Mouse (Mus musculus): ENCODE results near the gene Vwa2. TPM values are rescaled to one million over a fixed set of nuclear protein-coding genes. Genes with fewer than 3 reads are reported as not detected.

The Vwa2 gene
- polyA plus RNA-seq, 1 experiment from 2014 or later = 18.8 TPM

DNA sequence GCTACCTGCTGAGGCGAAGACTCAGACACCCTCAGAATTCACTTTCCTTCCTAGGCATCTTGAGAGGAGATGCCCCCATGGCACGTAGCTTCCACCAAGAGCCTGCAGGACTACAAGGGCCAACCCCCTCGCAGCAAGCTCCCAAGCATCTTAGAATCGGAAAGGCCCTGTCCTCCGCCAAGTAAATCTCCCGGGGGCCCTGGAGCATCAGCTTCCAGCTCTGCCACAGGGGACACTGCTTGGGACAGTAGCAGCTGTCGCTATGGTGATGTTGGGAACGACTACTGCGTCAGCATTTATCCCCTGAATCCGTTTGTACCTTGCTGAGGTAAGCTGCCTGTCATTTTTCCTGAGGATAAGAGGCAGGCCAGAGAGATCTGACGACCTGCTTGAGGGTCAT, 36.5 kb downstream of the Vwa2 start:
- 68% methylated on average over 11 of the region's 11 CpGs for WGBS
- no peak overlapping the region for H3K4me3 ChIP-seq (replicated peaks)

DNA sequence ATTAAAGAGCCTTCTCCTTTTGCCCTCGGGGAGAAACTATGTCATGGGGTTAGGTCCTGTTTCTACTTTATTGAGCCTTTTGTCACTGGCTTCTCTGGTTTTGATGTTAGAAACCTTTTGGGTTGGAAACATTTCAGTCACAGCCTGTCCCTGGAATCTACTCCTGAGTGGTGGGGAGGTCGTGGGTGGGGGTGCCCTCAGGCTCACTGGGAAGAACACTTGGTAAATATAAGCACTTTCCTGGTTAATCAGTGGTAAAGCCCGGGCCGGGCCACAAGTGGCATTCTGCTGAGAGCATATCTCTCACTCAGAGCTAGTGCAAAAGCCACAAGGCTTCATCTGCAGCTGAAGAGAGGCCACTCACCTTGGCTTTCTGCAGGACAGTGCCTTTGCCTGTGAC, 39.7 kb downstream of the Vwa2 start:
- Histone ChIP-seq H3K4me3 (replicated peaks) (no peak overlapping the region), H3K4me1 (peaks cover 12% of the 10 kb centered on the region), H3K27ac (peak overlapping the region; percentile 81), H3K27me3 (no peaks in the 10 kb centered on the region), H3K9me3 (replicated peaks) (no peaks in the 10 kb centered on the region), H3K9ac (no peak overlapping the region), H3K4me2 (no peak overlapping the region), H3K36me3 (peaks cover 19% of the 10 kb centered on the region)
- WGBS = 64% methylated on average over 4 of the region's 4 CpGs
- peak; percentile 7; the same call in 1 of the 2 replicates for ATAC-seq (replicated peaks; ENCODE audit: low FRiP score)

More for the DNA sequence above, 36.5 kb downstream of the Vwa2 start:
- ATAC-seq (replicated peaks; ENCODE audit: low FRiP score) = no peak
- peaks cover 19% of the 10 kb centered on the region for H3K36me3 ChIP-seq
- no peaks in the 10 kb centered on the region for H3K9me3 ChIP-seq (replicated peaks)
- no peak overlapping the region for H3K27ac ChIP-seq
- no peak overlapping the region for H3K4me2 ChIP-seq
- H3K4me1 ChIP-seq = peaks cover 22% of the 10 kb centered on the region
- no peak overlapping the region for H3K9ac ChIP-seq
- no peaks in the 10 kb centered on the region for H3K27me3 ChIP-seq

DNA sequence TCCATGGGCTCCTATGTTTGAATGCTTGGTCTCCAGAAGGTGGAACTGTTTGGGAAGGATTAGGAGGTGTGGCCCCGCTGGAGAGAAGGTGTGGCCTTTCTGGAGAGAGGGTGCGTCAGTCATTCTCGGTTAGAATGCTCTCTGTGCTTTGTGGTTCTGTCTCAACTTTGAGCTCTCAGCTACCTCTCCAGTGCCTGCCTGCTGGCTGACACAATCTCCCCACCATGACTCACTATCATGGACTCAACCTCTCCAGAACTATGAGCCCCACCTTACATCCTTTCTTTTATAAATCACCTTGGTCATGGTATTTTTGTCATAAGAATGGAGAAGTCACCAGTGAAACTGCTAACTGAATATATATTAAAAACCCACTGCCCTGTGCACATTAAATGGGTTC, 40.6 kb downstream of the Vwa2 start:
- Histone ChIP-seq H3K9ac (no peak overlapping the region), H3K4me3 (replicated peaks) (no peak overlapping the region), H3K9me3 (replicated peaks) (no peaks in the 10 kb centered on the region), H3K27me3 (no peaks in the 10 kb centered on the region), H3K27ac (peak overlapping the region; percentile 81), H3K4me1 (peaks cover 9% of the 10 kb centered on the region; the same call in 1 of the 2 replicates), H3K4me2 (no peak overlapping the region), H3K36me3 (peaks cover 19% of the 10 kb centered on the region)
- WGBS = 91% methylated on average over 3 of the region's 3 CpGs
- ATAC-seq (replicated peaks; ENCODE audit: low FRiP score) = no peak

DNA sequence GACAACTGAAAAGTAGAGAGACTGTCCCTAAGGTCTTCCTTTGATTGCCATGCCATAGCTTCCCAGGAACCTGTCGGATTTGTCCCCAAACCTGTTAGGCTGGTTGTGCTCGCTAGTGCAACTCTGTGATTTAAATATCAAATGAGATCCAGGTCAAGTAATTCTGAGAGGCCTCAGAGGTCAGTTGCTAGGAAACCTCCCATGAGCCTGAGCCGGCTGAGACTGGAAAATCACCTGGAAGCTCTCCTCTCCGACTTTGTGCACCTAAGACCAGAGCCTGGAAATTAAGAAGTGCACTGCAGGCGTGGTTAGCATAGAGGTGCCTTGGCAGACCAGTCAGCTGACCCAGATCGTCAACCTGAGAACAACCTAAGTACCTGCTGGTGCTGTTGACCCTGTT, 41.0 kb downstream of the Vwa2 start:
- ATAC-seq (replicated peaks; ENCODE audit: low FRiP score) = peak; percentile 40; the same call in 1 of the 2 replicates

DNA sequence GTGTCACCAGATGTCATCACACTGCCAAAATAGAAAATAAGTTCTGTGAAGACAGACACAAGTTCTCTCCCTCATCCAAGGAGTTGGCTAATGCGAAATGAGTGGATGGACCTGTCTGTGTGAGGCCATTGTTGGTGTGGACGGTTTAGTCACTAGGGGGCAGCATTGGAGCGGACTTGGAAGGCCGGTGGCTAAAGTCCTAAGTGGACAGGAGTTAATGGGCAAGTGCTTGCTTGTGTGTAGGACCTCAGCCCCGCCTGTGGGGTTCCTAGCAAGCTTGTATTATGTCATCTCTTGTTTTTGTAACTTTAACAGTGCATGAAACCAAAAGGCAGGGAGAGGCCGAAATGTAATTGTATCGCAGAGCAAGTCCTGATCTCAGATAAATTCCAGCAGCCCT, 45.6 kb downstream of the Vwa2 start:
- 9% methylated on average over 7 of the region's 7 CpGs for WGBS
- Histone ChIP-seq H3K36me3 (peaks cover 2% of the 10 kb centered on the region; the same call in 1 of the 2 replicates), H3K27me3 (no peaks in the 10 kb centered on the region), H3K4me3 (replicated peaks) (no peak overlapping the region), H3K9ac (no peak overlapping the region), H3K27ac (peak overlapping the region; percentile 66), H3K4me2 (no peak overlapping the region), H3K9me3 (replicated peaks) (no peaks in the 10 kb centered on the region), H3K4me1 (peaks cover 10% of the 10 kb centered on the region)
- peak; percentile 70 for ATAC-seq (replicated peaks; ENCODE audit: low FRiP score)

More for the DNA sequence above, 41.0 kb downstream of the Vwa2 start:
- Histone ChIP-seq H3K9ac (no peak overlapping the region), H3K4me1 (peaks cover 13% of the 10 kb centered on the region), H3K4me2 (no peak overlapping the region), H3K4me3 (replicated peaks) (no peak overlapping the region), H3K27me3 (no peaks in the 10 kb centered on the region), H3K27ac (peak overlapping the region; percentile 87), H3K9me3 (replicated peaks) (no peaks in the 10 kb centered on the region), H3K36me3 (peaks cover 19% of the 10 kb centered on the region)
- 57% methylated on average over 6 of the region's 6 CpGs for WGBS

DNA sequence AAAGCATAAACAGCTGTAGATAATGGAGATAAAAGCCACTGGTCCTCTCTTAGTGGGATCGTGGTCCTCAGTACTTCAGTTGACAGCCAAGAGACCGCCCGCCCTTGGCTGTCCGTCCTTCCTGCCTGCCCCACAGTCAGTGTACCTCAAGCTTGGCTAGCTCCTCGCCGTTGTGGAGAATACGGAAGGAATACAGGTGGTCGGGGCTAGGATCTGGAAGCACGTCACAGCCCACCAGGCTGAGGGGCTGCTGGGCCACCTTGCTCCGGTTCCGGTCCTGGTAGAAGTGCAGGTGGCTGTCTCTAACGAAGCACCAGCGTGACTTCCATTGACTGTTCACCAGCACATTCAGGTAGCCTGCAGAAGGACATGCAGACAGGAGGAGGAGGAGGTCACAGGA, 46.2 kb downstream of the Vwa2 start:
- peaks cover 10% of the 10 kb centered on the region for H3K4me1 ChIP-seq
- 0 out of 2 replicates have a peak, but pooled peaks have one; percentile 14 for ATAC-seq (replicated peaks; ENCODE audit: low FRiP score)
- H3K9me3 ChIP-seq (replicated peaks) = no peaks in the 10 kb centered on the region
- H3K27me3 ChIP-seq = no peaks in the 10 kb centered on the region
- no peak overlapping the region for H3K4me3 ChIP-seq (replicated peaks)
- peak overlapping the region; percentile 66 for H3K27ac ChIP-seq
- no peak overlapping the region for H3K4me2 ChIP-seq
- 91% methylated on average over 13 of the region's 13 CpGs for WGBS
- no peaks in the 10 kb centered on the region; the same call in 1 of the 2 replicates for H3K36me3 ChIP-seq
- no peak overlapping the region for H3K9ac ChIP-seq

DNA sequence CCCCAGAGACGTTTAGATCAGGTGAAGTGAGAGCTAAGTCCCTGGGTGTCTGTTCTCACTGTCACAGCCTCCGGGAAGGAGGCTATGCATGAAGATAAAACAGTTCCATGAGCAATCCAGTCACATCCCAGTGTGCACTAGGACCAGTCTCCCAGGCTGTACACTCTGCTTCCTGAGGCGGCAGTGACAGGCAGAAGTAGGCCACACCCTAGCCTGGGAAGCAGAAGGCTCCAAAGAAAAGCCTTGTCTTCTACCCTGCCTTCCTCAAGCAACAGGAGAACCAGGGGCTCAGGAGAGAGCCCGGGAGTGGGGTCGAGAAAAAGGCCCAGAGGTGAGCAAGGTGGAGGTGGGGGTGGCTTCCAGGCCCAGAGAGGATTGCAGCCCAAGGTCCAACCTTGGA, 47.7 kb downstream of the Vwa2 start:
- Histone ChIP-seq H3K36me3 (no peaks in the 10 kb centered on the region; the same call in 1 of the 2 replicates), H3K4me3 (replicated peaks) (no peak overlapping the region), H3K27me3 (no peaks in the 10 kb centered on the region), H3K9ac (no peak overlapping the region), H3K4me2 (no peak overlapping the region), H3K27ac (no peak overlapping the region), H3K4me1 (peaks cover 7% of the 10 kb centered on the region), H3K9me3 (replicated peaks) (no peaks in the 10 kb centered on the region)
- WGBS = 61% methylated on average over 5 of the region's 5 CpGs
- ATAC-seq (replicated peaks; ENCODE audit: low FRiP score) = no peak

DNA sequence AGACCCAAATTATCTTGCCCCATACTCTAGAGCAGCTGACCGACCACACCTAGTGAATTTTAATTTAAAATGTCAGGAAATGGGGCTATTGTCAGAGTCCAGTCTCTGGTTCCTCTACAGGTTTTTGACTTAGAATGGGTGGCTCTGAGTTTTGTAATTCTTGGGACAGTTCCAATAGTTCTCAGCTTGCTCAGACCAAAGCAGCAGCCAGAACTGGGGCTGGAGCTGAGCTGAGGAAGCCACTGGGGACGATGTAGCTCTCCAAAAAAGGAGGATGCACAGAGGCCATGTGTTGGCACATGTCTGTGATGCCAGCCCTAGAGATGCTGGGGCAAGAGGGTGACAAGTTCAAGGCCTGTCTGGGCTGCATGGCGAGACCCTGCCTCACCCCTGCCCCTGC, 55.3 kb downstream of the Vwa2 start:
- no peak overlapping the region for H3K4me2 ChIP-seq
- no peak overlapping the region for H3K4me3 ChIP-seq (replicated peaks)
- 65% methylated on average over 3 of the region's 3 CpGs for WGBS
- H3K9me3 ChIP-seq (replicated peaks) = no peaks in the 10 kb centered on the region
- H3K36me3 ChIP-seq = no peaks in the 10 kb centered on the region
- ATAC-seq (replicated peaks; ENCODE audit: low FRiP score) = no peak
- H3K9ac ChIP-seq = no peak overlapping the region
- peaks cover 13% of the 10 kb centered on the region for H3K4me1 ChIP-seq
- H3K27ac ChIP-seq = no peak overlapping the region
- H3K27me3 ChIP-seq = no peaks in the 10 kb centered on the region

DNA sequence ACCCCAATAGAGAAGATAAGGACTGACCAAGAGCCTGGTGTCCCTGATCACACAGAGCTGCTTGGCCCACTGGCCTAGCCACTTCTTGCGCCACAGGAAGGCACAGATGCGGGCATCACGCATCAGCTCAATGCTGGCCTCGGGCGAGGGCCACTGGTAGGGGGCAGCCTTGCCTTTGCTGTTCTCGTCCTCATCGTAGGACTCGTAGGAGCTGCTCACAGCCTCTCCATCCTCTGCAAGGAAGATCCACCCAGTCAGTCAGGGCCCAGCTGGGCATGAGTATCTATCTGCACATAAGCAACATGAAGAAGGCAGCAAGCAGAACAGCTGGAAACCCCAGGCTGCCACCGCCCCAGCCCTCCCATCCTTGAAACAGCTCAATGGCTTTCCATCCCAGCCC, 56.0 kb downstream of the Vwa2 start:
- Histone ChIP-seq H3K27ac (no peak overlapping the region), H3K36me3 (no peaks in the 10 kb centered on the region), H3K9me3 (replicated peaks) (no peaks in the 10 kb centered on the region), H3K4me3 (replicated peaks) (no peak overlapping the region), H3K4me2 (no peak overlapping the region), H3K9ac (no peak overlapping the region), H3K27me3 (no peaks in the 10 kb centered on the region), H3K4me1 (peaks cover 13% of the 10 kb centered on the region)
- no peak for ATAC-seq (replicated peaks; ENCODE audit: low FRiP score)
- WGBS = 81% methylated on average over 9 of the region's 9 CpGs

DNA sequence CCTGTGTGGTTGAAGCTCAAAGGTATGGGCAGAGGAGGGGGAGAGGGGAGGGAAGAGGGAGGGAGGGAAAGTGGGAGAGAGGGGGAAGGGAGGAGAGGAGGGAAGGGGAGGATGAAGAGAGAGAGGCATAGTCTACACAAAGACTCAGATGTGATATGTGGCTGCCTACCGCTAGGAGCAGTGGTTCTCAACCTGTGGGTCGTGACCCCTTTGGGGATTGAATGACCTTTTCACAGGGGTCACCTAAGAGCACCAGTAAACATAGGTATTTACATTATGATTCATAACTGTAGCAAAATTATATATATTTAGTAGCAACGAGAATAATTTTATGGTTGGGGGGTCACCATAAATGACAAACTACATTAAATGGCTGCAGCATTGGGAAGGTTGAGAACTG, 59.8 kb downstream of the Vwa2 start:
- H3K4me3 ChIP-seq (replicated peaks) = no peak overlapping the region
- no peak for ATAC-seq (replicated peaks; ENCODE audit: low FRiP score)
- H3K9ac ChIP-seq = no peak overlapping the region
- H3K27ac ChIP-seq = no peak overlapping the region
- peaks cover 20% of the 10 kb centered on the region for H3K4me1 ChIP-seq
- WGBS = 79% methylated on average over 3 of the region's 3 CpGs
- no peaks in the 10 kb centered on the region for H3K9me3 ChIP-seq (replicated peaks)
- H3K4me2 ChIP-seq = no peak overlapping the region
- no peaks in the 10 kb centered on the region for H3K27me3 ChIP-seq
- no peaks in the 10 kb centered on the region for H3K36me3 ChIP-seq

DNA sequence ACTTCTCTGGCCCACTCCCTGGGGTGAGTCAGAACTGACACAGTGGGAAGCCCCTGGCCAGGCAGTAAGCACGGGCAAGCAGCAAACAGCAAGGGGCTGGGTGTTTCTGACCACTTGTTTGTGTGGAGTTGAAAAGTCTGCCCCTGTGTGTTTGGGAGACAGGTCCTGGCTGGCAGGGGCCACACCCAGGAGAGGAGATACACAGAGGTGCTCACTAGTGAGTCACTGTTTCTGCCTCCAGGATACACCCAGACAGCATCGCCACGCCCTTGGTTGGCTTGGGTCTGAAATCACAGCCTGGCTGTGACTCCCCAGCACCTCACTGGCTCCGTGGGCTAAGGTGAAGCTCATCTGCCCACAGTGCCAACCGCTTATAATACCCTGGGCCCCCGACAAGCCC, 61.1 kb downstream of the Vwa2 start:
- Histone ChIP-seq H3K9ac (no peak overlapping the region), H3K27me3 (no peaks in the 10 kb centered on the region), H3K36me3 (no peaks in the 10 kb centered on the region), H3K4me1 (peaks cover 17% of the 10 kb centered on the region), H3K9me3 (replicated peaks) (no peaks in the 10 kb centered on the region), H3K4me2 (no peak overlapping the region), H3K27ac (no peak overlapping the region), H3K4me3 (replicated peaks) (no peak overlapping the region)
- 81% methylated on average over 6 of the region's 6 CpGs for WGBS
- no peak for ATAC-seq (replicated peaks; ENCODE audit: low FRiP score)

DNA sequence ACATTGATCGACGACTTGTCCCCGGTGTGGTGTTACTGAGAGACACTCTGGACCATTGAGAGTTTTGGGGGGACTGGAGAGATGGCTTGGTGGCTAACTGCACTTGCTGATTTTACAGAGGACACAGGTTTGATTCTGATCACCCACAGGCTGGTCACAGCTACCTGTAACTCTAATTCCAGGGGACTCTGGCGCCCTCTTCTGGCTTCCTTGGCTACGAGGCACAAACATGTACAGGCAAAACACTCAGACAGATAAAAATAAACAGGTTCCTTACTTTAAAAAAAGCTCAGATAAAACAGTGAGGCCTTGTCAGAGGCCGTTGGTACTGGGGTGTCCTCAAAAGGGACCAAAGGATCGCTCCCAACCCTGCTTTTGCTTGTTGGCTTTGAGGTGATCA, 61.7 kb downstream of the Vwa2 start:
- H3K4me1 ChIP-seq = peaks cover 17% of the 10 kb centered on the region; the same call in 1 of the 2 replicates
- 86% methylated on average over 7 of the region's 7 CpGs for WGBS
- no peak for ATAC-seq (replicated peaks; ENCODE audit: low FRiP score)
- H3K4me3 ChIP-seq (replicated peaks) = no peak overlapping the region
- no peaks in the 10 kb centered on the region for H3K9me3 ChIP-seq (replicated peaks)
- H3K27me3 ChIP-seq = no peaks in the 10 kb centered on the region
- H3K27ac ChIP-seq = no peak overlapping the region
- no peak overlapping the region for H3K4me2 ChIP-seq
- no peak overlapping the region for H3K9ac ChIP-seq
- no peaks in the 10 kb centered on the region for H3K36me3 ChIP-seq

DNA sequence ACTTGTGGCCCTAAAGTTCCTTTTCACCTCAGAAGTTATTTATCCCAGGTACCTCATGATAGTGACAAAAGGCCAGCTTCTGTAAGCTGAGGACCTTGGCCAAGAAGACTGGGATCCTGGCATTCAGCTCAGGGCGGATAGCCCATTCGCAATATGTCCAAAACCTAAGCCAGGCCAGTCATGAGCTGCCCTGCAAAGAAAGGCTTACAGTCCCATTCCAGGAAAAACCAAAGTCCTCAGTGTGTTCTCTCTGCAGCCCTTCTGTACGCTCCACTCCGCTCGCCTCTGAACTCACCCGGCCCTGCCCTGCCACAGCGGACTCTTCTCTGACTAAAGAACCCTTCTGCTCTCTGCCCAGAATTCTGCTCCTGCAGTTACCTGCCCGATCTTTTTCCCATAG, 62.2 kb downstream of the Vwa2 start:
- peaks cover 17% of the 10 kb centered on the region; the same call in 1 of the 2 replicates for H3K4me1 ChIP-seq
- 94% methylated on average over 8 of the region's 8 CpGs for WGBS
- H3K9ac ChIP-seq = no peak overlapping the region
- H3K27ac ChIP-seq = no peak overlapping the region
- no peaks in the 10 kb centered on the region for H3K36me3 ChIP-seq
- H3K4me2 ChIP-seq = no peak overlapping the region
- no peak for ATAC-seq (replicated peaks; ENCODE audit: low FRiP score)
- no peaks in the 10 kb centered on the region for H3K9me3 ChIP-seq (replicated peaks)
- no peaks in the 10 kb centered on the region for H3K27me3 ChIP-seq
- H3K4me3 ChIP-seq (replicated peaks) = no peak overlapping the region
